Mouse (Mus musculus): ENCODE results near the gene Wnt10a. TPM values are rescaled to one million over a fixed set of nuclear protein-coding genes. Genes with fewer than 3 reads are reported as not detected.
A peak's percentile ranks its signal among the peaks of the same experiment; 100 is the strongest.

The Wnt10a gene
- total RNA-seq, 2 experiments from 2014 or later, result not detected

DNA sequence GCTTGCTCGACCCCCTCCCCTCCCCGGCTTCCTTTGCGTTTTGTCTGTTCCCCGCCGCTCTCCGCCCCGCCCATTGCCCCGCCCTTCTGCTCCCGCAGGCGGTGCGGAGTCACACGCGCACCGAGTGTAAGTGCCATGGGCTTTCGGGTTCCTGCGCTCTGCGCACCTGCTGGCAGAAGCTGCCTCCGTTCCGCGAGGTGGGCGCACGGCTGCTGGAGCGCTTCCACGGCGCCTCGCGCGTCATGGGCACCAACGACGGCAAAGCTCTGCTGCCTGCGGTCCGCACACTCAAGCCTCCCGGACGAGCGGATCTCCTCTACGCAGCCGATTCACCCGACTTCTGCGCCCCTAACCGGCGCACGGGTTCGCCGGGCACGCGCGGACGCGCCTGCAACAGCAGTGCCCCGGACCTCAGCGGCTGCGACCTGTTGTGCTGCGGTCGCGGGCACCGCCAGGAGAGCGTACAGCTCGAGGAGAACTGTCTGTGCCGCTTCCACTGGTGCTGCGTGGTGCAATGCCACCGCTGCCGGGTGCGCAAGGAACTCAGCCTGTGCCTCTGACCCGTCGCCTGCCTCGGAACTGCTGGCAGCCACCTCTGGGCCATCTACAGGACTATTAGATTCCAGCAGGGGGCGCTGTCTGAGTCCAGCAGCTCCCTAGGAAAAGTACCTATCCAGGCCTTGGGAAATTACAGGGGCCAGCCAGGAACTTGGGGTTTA is 7.1 kb upstream of the Wnt10a start:
- intact Hi-C loops (cut with DNase I), result no loop called here
- peak; percentile 60 to 62 for DNase-seq

DNA sequence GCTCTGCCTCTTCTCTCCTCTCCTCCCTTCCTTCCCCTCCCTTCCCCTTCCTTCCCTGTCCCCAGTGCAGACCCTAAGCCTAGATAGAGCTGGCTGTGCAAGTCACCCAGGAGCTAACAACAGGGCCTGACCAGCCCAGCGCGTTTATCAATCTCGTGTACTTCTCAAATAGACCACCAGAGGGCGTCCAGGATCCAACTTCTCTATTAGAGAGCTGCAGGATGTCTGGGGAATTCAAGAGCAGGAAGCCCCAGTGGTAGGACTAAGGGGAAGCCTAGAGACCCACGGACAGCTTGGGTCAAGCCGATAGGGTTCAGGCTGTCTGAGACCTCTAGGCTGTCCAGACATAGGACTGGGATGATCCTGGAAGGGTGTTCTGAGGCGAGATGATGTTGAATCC is 3.5 kb upstream of the Wnt10a start:
- peak; percentile 78 for DNase-seq

DNA sequence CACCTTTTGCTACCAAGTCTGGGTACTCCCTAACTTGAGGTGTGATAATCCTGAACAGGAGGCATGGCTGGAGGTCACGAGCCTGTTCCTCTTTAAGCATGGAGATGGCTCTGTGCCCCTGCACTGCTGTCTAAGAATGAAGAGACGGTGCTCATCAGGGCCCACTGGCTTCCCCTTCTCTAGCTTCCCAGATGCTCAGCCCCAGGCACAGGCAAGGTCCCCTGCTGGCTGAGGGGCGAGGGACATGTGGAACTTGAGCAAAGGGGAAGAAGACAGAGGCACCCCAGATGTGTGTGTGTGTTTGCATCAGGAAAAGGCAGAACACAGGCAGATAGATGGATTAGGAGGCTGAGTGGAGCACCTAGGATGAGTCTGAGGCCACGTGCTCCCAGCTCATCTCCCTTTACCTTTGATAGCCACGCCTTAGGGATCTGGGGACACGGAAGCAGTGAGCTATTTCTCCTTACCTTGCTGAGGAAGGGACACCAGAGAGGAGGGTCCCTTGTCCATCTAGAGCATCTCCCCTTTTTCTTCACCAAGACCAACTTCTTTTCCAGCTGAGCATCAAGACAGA is 2.6 kb upstream of the Wnt10a start:
- DNase-seq, result no peak
- intact Hi-C loops (cut with DNase I), result loop anchor here (1.0 kb wide), 1 partner anchor 20 kb away; no protein-coding TSS in a partner anchor

More for the DNA sequence above, 3.5 kb upstream of the Wnt10a start:
- intact Hi-C loops (cut with DNase I), result loop anchor here (1.0 kb wide), 1 partner anchor 20 kb away; no protein-coding TSS in a partner anchor

DNA sequence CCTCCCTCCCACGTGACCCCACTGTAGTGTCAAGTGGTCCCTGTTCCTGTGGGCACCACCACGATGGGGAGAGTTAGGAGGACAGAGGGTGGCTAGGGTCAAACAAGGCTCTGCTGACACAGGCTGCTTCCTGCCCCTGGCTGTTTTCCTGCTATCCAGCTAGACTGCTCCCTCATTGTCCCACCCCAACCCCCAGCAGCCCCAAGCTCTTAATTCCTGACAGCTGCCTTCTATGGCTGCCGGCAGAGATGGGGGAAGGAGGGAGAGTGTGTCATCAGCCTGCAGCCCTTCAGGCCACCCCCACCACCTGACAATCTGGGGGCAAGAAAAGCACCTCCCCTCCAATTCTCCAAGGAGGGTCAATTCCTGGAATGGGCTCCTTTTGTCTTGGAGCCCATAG is 1.2 kb upstream of the Wnt10a start:
- intact Hi-C loops (cut with DNase I), result no loop called here
- DNase-seq, result no peak

DNA sequence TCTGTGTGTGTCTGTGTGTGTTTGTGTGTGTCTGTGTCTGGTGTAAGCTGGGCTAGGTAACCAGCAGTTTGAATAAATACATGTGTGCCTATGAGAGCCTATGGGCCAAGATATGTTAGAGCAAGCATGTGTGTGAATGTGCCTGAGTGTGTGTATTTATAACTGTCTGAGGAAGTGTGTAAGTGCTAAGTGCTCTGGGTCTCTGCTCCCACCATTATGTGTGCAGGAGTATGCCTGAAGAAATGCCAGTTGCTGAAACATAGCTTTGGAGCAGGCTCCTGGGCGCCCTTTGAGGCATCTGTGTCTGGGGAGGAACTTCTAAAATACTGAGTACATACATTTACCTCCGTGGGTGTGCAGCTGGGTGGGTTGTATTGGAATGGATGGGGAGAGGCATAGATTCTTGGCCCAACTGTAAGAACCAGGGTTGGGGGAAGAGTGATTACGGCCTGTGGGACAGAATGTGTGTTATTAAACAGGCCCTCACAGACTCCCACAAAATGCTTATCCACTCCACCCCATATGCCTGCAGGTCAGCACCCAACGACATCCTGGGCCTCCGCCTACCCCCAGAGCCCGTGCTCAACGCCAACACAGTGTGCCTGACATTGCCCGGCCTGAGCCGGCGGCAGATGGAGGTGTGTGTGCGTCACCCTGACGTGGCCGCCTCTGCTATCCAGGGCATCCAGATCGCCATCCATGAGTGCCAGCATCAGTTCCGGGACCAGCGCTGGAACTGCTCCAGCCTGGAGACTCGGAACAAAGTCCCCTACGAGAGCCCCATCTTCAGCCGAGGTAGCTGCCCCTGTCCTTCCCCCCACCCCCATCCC is 1.7 kb downstream of the Wnt10a start:
- intact Hi-C loops (cut with DNase I), result no loop called here
- no peak for DNase-seq

DNA sequence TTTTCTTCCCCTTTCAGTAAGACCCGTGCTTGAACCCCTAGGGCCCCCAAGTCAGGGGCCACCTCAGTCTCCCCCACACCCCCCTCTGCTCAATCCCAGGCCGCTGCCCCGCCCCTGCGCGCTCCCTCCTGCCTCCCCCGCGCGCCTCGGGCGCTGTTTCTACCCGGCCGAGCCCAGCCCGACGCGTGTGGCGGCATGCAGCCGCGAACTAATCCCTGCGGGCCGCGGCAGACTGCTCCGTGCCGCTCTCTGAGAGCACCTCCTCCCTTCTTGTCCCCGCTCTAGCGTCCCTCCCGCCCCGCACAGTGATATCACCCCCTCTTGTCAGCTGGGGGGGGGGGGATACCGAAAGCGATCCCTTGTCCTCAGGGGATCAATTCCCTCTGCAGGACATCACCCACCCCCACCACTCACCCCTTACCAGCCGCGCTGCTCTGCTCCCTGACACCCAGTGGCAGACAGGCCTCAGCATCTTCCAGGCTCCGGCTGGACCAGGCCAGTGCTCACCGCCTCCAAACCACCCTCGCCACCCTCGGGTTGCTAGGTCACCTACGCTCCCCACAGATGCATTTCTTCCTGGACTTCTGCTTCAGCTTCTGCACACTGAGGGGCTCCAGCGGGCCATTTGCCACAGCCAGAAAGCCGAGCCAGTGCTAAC is 3.3 kb downstream of the Wnt10a start:
- intact Hi-C loops (cut with DNase I), result no loop called here
- DNase-seq, result no peak

DNA sequence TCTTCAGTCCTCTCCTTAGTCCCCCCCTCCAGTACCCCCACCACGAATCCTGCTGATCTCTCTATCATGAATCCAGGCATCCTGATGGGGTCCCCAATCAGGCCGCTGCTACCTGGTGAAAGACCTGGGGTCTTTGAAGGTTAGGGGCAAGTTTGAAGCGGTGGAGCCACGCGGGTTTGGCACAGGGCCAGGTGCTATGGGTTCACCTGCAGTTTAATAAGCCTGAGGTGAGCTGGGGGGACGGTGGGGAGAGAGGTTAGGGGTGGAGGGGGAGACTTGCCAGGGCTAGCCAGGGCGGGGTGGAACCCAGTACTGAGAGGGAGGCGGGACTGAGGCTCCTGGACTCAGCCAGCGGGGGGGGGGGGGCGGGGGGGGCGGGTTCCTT is 3.8 kb downstream of the Wnt10a start:
- DNase-seq, result no peak

DNA sequence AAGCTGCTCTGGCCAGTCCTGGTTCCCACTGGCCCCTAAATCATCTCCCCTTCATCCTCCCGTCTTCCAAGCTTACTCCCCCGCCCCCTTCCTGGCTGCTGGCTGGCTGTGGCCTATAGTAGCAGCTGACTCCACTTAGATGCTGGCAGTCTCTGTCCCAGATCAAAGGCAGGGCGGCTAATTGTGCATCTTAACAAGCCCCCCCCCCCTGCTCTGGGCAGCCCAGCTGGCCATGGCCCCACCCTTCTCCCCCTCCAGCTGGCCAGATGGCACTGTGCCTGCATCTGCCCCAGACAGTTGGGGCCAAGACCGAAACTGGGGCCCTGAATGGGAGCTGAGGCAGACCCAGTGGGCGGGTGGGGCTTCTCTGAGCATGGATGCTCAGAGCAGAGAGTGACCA is 6.1 kb downstream of the Wnt10a start:
- intact Hi-C loops (cut with DNase I), result no loop called here
- DNase-seq, result no peak

More for the DNA sequence above, 3.8 kb downstream of the Wnt10a start:
- intact Hi-C loops (cut with DNase I), result no loop called here

DNA sequence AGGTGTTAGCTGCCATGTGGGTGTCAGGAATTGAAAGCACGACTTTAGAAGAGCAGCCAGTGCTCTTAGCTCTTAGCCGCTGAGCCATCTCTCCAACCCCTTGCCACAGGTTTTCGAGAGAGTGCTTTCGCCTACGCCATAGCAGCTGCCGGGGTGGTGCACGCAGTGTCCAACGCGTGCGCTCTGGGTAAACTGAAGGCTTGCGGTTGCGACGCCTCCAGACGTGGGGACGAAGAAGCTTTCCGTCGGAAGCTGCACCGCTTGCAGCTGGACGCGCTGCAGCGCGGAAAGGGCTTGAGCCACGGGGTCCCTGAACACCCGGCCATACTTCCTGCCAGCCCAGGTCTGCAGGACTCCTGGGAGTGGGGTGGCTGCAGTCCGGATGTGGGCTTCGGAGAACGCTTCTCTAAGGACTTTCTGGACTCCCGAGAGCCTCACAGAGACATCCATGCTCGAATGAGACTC is 9.1 kb downstream of the Wnt10a start:
- intact Hi-C loops (cut with DNase I), result no loop called here
- DNase-seq, result no peak

DNA sequence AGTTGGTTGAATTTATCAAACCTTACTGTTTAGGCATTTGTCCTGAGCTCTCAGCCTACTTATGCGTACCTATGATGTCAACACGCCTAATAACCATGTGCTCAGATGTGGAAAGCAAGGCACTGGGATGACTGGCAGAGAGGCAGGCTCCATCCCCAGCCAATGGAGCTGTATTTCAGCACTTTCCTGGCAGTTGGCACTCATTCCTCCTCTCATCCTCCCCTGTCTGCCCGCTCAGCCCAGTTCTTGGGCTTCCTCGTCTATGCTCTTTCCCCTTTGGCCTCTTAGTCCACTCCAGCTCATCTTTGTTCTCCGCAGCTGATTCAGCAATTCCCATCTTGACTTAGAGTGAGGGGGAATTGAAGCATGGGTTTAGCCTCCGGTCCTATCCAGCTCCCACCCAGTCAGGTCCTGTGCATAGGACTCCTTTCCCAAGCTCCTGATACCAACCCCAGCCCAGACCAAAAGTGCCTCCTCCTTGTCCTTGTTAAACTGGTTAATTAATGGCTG is 10.4 kb downstream of the Wnt10a start:
- no peak for DNase-seq
- intact Hi-C loops (cut with DNase I), result loop anchor here (2.0 kb wide), 1 partner anchor 39 kb away; no protein-coding TSS in a partner anchor

DNA sequence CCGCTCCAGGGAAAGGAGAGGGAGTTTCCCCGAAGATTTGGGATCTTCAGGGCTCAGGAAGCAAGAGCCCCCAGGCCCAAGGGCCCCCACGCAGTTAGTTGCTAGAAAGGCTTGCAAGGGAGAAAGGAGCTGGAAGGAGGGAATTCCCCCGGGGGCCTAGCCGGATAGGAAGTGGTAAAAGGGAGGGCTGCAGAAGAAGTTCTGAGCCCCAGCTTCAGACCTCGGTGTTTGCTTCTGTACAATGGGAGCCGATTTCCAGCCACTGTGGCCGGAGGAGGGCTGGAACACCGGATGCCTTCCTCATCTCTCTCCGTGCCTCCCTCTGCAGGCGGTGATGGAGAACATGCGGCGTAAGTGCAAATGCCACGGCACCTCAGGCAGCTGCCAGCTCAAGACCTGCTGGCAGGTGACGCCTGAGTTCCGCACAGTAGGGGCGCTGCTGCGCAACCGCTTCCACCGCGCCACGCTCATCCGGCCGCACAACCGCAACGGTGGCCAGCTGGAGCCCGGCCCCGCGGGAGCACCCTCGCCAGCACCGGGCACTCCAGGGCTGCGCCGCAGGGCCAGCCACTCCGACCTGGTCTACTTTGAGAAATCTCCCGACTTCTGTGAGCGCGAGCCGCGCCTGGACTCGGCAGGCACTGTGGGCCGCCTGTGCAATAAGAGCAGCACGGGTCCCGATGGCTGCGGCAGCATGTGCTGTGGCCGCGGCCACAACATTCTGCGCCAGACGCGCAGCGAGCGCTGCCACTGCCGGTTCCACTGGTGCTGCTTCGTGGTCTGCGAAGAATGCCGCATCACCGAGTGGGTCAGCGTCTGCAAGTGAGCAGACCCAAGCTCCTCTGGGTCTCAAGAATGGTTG is 11.7 kb downstream of the Wnt10a start:
- intact Hi-C loops (cut with DNase I), result loop anchor here (2.0 kb wide), 1 partner anchor 40 kb away; no protein-coding TSS in a partner anchor
- DNase-seq, result peak; percentile 67 to 71

DNA sequence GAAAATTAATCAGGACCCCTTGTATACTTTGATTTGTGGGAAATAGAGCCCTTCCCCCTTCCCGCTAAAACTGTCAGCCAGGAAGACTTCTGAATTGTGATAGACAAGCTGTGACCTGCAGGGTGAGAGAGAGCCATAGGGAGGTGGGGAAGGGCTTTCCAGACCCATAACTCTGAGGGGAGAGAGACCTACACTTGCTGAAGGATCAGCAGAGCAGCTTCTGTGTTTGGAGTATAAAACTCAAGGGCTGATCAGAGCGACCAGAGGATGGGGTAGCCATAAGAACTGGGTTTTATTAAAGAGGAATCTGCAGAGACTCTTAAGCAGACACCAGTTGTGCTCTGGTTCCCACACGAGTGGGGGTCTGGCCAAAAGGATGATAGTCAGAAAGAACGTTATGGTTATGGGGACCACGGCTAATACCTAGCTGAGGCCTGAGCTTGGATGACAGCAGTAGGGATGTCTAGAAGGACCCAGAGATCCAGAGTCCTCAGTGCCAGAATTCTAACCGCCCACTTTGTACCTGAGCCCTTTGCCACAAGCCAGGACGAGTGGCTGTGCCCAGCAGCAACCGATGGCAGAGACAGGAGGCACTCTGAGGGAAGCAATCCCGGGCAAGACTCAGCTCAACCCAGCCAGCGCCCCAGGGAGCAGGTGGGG is 13.0 kb downstream of the Wnt10a start:
- intact Hi-C loops (cut with DNase I), result no loop called here
- no peak for DNase-seq

DNA sequence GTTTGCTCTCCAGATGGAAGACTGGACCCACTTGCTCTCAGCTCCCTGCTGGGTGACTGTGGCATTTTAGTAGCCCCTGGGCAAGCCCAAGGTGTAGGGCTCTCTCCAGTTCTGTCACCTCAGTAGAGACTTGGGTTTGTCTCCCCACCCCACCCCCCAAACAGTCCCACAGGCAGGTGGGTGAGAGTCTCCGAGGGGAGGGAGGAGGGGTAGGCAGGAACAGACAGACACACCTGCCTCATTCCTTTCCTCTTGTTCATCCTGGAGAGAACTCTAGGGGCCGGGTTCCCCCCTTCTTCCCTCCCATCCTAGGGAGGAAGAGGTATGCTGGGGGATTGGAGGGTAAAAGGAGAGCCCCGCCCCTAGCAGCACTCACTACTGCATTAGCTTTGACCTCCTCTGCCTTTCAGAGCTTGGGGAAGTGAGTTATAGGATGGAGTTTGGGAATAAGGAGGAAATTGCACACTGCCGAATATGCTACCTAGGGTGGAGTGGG is 14.1 kb downstream of the Wnt10a start:
- intact Hi-C loops (cut with DNase I), result no loop called here
- DNase-seq, result no peak

DNA sequence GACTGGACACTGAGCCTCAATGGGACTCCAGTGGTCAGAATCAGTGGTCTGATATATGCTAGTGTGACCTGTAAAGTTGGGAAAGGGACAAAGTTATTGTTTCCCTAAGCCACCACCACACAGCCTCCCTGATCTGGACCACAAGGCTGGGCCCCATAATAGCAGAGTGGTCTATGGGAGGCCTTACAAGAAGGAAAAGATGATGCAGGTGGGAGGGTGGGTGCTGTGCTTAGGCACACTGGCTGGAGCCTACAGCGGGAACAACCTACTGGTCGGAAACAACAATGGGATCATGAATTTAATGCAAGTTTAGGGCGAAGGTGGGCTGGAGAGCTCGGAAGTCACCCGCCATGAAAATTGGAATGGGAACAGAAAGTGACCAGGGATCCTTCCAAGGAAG is 14.5 kb downstream of the Wnt10a start:
- intact Hi-C loops (cut with DNase I), result no loop called here
- DNase-seq, result no peak

DNA sequence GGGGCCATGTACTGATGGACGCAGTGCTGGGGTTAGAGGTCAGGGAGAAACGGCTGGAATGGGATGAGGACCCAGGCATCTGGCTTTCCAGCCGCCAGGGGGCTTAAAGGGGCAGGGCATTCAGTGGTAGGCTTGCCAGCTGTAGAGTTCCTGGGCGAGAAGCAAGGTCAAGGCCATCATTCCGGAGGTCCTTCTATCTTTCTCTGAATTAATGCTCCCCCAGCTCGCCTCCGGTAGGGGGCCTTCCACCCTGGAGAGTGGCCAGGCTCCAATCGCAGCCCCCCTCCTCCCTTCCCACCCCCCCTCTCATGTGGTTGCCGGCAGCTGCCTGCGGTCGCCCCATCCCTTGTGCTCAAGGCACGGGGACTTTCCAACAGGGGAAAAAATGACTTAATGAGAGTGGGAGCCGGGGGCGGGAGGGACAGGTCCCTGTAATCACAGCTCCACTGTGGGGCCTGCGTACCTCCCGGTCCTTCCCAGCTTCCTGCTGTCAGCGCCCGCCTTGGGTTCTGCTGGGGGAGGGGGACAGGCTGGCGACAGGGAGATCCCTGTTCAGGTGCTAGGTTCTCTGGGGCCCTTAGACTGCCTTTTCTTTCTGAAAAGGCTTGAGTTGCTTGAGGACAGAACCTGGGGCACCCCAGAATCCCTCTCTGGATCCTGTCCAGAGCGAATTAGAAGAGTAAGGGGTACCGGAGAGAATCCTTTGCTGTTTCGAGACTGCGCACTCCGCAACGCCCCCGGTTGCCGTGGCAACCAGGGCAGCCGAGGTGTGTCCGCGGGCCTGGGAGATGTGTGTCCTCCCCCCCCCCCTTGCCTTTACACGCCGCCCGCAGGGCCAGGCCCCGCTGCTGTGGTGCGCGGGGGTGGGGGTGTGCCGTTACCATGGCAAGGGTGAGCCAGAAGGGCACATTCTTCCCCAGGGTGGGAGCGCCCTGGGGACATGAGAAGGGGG is 15.3 kb downstream of the Wnt10a start:
- intact Hi-C loops (cut with DNase I), result no loop called here
- DNase-seq, result no peak

DNA sequence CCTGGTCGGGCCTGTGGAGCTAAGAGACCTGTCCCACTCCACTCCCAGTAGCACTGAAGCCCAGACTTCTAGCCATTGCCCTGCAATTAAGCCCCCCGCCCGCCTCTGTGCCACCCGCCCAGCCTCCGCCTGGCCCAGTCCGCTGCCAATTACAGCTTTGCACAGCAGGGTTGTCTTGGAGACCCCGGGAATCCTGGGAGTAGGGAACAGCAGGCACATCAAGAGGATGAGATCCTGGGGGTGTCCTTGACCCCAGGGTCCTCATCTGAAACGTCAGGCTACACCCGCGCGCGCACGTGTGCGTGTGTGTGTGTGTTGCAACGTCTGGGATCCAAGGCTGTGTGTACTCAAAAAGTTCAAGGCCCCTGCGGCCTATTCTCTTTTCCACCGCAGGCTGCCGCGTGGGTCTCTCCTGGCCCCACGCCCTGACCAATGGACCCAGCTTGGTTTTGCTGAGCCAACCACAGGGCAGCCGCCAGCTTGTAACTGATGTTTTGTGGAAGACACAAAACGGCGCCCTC is 16.3 kb downstream of the Wnt10a start:
- DNase-seq, result peak in 1 of 2 experiments; percentile 7
- intact Hi-C loops (cut with DNase I), result loop anchor here (1.0 kb wide), 1 partner anchor 19 kb away; no protein-coding TSS in a partner anchor

DNA sequence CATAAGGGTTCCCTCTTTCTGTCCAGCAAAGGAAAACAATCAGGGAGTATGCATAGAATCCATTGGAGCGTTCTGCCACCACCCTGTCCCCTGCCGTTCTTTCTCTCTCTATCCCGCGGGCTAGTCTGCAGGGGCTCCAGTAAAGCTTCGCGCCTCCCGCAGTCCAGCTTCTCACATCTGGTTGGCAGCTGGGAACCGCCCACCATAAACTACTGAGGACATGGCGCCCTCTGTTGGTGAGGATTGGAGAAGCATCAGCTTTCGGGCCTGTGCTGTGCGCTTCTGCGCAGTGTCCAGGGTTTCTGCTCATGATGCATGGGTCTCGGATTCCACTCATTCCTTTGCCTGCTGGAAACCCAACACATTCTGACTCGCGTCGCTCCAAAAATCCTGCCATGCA is 16.8 kb downstream of the Wnt10a start:
- intact Hi-C loops (cut with DNase I), result loop anchor here (1.0 kb wide), 1 partner anchor 20 kb away; no protein-coding TSS in a partner anchor

More for the DNA sequence above, 16.8 kb downstream of the Wnt10a start:
- peak; percentile 92 to 95 for DNase-seq

All from heart, postnatal 36 days (tissue).